24 mouse cellular contexts compared by ENCODE assay signal in genomic region chr11:16987745-16988328, GRCm38 (mm10). TPM values are rescaled to one million over a fixed set of nuclear protein-coding genes. Genes with fewer than 3 reads are reported as not detected.
DNase-seq lines count a peak whose midpoint lies in the region; ATAC-seq and TF ChIP-seq lines count a peak whose summit lies in the region.
"Had no signal": no experiment of that assay in that cellular context is flagged by ENCODE, and none has a peak within 500 bp of the region (broad histone marks: within the 10 kb centered on the region; RNA-seq: fewer than 3 reads in every experiment).

No protein-coding gene starts in this region.

- no peak for TF ChIP-seq CTCF in lung, postnatal 0 days (IDR thresholded peaks at IDR 0.05)

- no peak overlapping the region for H3K4me2 ChIP-seq in lung, postnatal 0 days (replicated peaks; ENCODE audit: low read depth, low read length)
- H3K4me2 ChIP-seq in forebrain, embryonic 14.5 days (ENCODE audit: low read length) = no peak overlapping the region
- H3K4me2 ChIP-seq: embryonic facial prominence, embryonic 15.5 days; forebrain, embryonic 15.5 days; heart, embryonic 15.5 days; hindbrain, embryonic 15.5 days; liver, embryonic 15.5 days; lung, embryonic 15.5 days; midbrain, embryonic 13.5 days; neural tube, embryonic 13.5 days had no signal

- no peak for ATAC-seq in lung, postnatal 0 days
- peak; percentile 53 for ATAC-seq in common myeloid progenitor, adult 5-6 weeks (replicated peaks; ENCODE audit: low read depth, poor library complexity, severe bottlenecking)
- peak; percentile 86 for ATAC-seq in monocyte, adult 5-6 weeks (replicated peaks; ENCODE audit: insufficient number of reproducible peaks, low FRiP score, low TSS enrichment, poor library complexity, severe bottlenecking)
- no peak for ATAC-seq in forebrain, embryonic 14.5 days
- ATAC-seq: forebrain, embryonic 15.5 days; midbrain, embryonic 13.5 days had no signal

- H3K4me3 ChIP-seq in lung, postnatal 0 days (ENCODE audit: low read depth, low read length) = no peak overlapping the region
- no peak overlapping the region for H3K4me3 ChIP-seq in forebrain, embryonic 14.5 days (ENCODE audit: low read depth, low read length)
- H3K4me3 ChIP-seq: embryonic facial prominence, embryonic 15.5 days; forebrain, embryonic 15.5 days; heart, embryonic 15.5 days; hindbrain, embryonic 15.5 days; limb, embryonic 10.5 days; liver, embryonic 15.5 days; lung, embryonic 15.5 days; midbrain, embryonic 13.5 days; neural tube, embryonic 13.5 days had no signal

- WGBS in lung, postnatal 0 days = 71% methylated on average over 6 of the region's 6 CpGs
- WGBS in forebrain, embryonic 14.5 days = 87% methylated on average over 6 of the region's 6 CpGs

- H3K36me3 ChIP-seq in lung, postnatal 0 days (ENCODE audit: insufficient read depth, low read length) = no peaks in the 10 kb centered on the region
- no peaks in the 10 kb centered on the region for H3K36me3 ChIP-seq in forebrain, embryonic 14.5 days (ENCODE audit: control insufficient read depth, insufficient read depth, low read length)
- H3K36me3 ChIP-seq: embryonic facial prominence, embryonic 15.5 days; forebrain, embryonic 15.5 days; heart, embryonic 15.5 days; hindbrain, embryonic 15.5 days; limb, embryonic 10.5 days; liver, embryonic 15.5 days; lung, embryonic 15.5 days; midbrain, embryonic 13.5 days; neural tube, embryonic 13.5 days had no signal

- H3K27me3 ChIP-seq in lung, postnatal 0 days (replicated peaks; ENCODE audit: insufficient read depth, low read length) = no peaks in the 10 kb centered on the region
- H3K27me3 ChIP-seq in forebrain, embryonic 14.5 days (replicated peaks; ENCODE audit: control insufficient read depth, insufficient read depth, low read length) = no peaks in the 10 kb centered on the region
- H3K27me3 ChIP-seq: embryonic facial prominence, embryonic 15.5 days; forebrain, embryonic 15.5 days; heart, embryonic 15.5 days; hindbrain, embryonic 15.5 days; liver, embryonic 15.5 days; lung, embryonic 15.5 days; midbrain, embryonic 13.5 days; neural tube, embryonic 13.5 days had no signal

- H3K4me1 ChIP-seq in lung, postnatal 0 days (ENCODE audit: insufficient read depth, low read depth, low read length) = no peaks in the 10 kb centered on the region
- H3K4me1 ChIP-seq in forebrain, embryonic 14.5 days (ENCODE audit: control insufficient read depth, insufficient read depth, low read length) = no peaks in the 10 kb centered on the region
- H3K4me1 ChIP-seq: embryonic facial prominence, embryonic 15.5 days; forebrain, embryonic 15.5 days; heart, embryonic 15.5 days; hindbrain, embryonic 15.5 days; limb, embryonic 10.5 days; liver, embryonic 15.5 days; lung, embryonic 15.5 days; midbrain, embryonic 13.5 days; neural tube, embryonic 13.5 days had no signal

- H3K9ac ChIP-seq in lung, postnatal 0 days (replicated peaks; ENCODE audit: low read depth) = no peak overlapping the region
- H3K9ac ChIP-seq in forebrain, embryonic 14.5 days (ENCODE audit: low read length) = no peak overlapping the region
- H3K9ac ChIP-seq: embryonic facial prominence, embryonic 15.5 days; forebrain, embryonic 15.5 days; heart, embryonic 15.5 days; hindbrain, embryonic 15.5 days; liver, embryonic 15.5 days; lung, embryonic 15.5 days; midbrain, embryonic 13.5 days; neural tube, embryonic 13.5 days had no signal

- TF ChIP-seq EP300 in lung, postnatal 0 days (IDR thresholded peaks at IDR 0.05) = no peak

- DNase-seq in lung, postnatal 36 days = peak; percentile 55
- DNase-seq in lung, postnatal 0 days (ENCODE audit: low spot score) = no peak
- DNase-seq in right cerebral cortex, postnatal 14 days = no peak
- DNase-seq in forebrain, embryonic 14.5 days (ENCODE audit: low spot score) = no peak
- DNase-seq in retina, embryonic 14.5 days (ENCODE audit: low spot score) = no peak
- DNase-seq: cerebellum, adult 9-10 months; gastrocnemius, postnatal 14 days; heart, postnatal 4 days; kidney, adult 2 months; kidney, postnatal 10 days; liver; right cerebral cortex, adult 18-20 months had no signal

- no peak overlapping the region for H3K27ac ChIP-seq in lung, postnatal 0 days (ENCODE audit: low read length)
- H3K27ac ChIP-seq in forebrain, embryonic 14.5 days (ENCODE audit: low read depth, low read length) = no peak overlapping the region
- H3K27ac ChIP-seq: embryonic facial prominence, embryonic 15.5 days; forebrain, embryonic 15.5 days; heart, embryonic 15.5 days; hindbrain, embryonic 15.5 days; limb, embryonic 10.5 days; liver, embryonic 15.5 days; lung, embryonic 15.5 days; macrophage; midbrain, embryonic 13.5 days; neural tube, embryonic 13.5 days had no signal

- H3K9me3 ChIP-seq in lung, postnatal 0 days (ENCODE audit: low read length) = no peaks in the 10 kb centered on the region
- H3K9me3 ChIP-seq in forebrain, embryonic 14.5 days (replicated peaks; ENCODE audit: control insufficient read depth, low read length) = no peaks in the 10 kb centered on the region
- H3K9me3 ChIP-seq: embryonic facial prominence, embryonic 15.5 days; forebrain, embryonic 15.5 days; heart, embryonic 15.5 days; hindbrain, embryonic 15.5 days; limb, embryonic 10.5 days; liver, embryonic 15.5 days; lung, embryonic 15.5 days; midbrain, embryonic 13.5 days; neural tube, embryonic 13.5 days had no signal

RNA-seq across cellular contexts. Expression of gene Fbxo48, which starts 36.7 kb away (rescaled TPM):
- polyA plus RNA-seq in lung, postnatal 0 days (2015; fragmentation: Nextera tagmentation; extraction: Ambion mirVana) = 0.11 and 0.20 TPM in 2 replicates
- total RNA-seq in common myeloid progenitor, adult 5-6 weeks (2017) = 9.1 and 14.3 TPM in 2 replicates
- 0.32 to 5.6 TPM (median 3.6 TPM) in 3 replicates for total RNA-seq in monocyte, adult 5-6 weeks (2017)
- 0.77 and 1.6 TPM in 2 replicates for polyA plus RNA-seq in forebrain, embryonic 14.5 days (2014; fragmentation: Nextera tagmentation; extraction: Ambion mirVana)

Comparison
In these comparisons a context has a peak if more than half of its experiments do, and no peak if none do; other contexts are left out.
1. ATAC-seq: peak in common myeloid progenitor, adult 5-6 weeks (single experiment) and monocyte, adult 5-6 weeks (single experiment); none in lung, postnatal 0 days (single experiment) and forebrain, embryonic 14.5 days (single experiment).